Mouse (Mus musculus) MEL-GATA-1-ER (cell line): ENCODE data around the gene Ccdc146.
A peak's percentile ranks its signal among the peaks of the same experiment; 100 is the strongest.

ENCODE experiments used
- DNase-seq: peaks from one replicate; pipeline ENCODE4 v3.0.0-alpha.2; 2012; ENCODE audit warnings: low read depth; ENCODE audit errors: extremely low read depth

The Ccdc146 gene

GRCm38 (mm10) chr5:21264352-21265021, 160.0 kb downstream of the Ccdc146 start:
- no peak for DNase-seq

- DNase-seq: no peak
Measured at GRCm38 (mm10) chr5:21263202-21264055, 161.0 kb downstream of the Ccdc146 start.

DNA sequence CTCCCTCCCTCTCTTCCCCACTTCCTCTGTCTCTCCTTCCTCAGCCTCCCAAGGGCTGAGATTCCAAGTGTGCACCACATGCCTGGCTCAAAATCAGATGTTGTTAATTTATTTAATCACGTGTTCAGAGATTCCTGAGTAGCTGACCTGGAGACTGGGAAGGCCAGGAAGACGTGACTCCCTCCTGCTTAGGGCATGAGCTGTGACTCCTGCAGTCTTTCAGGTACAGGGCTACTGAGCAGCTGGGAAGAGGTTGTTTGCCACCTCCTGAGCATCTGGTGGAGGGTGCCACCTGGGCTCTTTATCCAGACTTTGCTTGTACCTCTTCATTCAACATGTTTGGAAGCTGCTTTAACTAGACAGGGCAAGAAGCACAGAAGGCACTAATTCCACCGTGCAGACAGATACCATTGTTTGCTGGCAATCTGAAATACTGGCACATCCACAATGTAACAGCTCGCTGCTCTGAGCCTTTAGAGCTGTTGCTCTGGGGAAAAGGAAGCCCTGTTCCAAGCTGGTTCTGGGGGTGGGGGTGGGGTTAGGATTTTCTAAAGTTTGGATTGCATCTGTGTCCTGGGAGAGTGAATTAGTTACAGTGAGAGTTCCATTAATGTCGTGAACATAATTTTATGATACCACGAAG, 163.2 kb downstream of the Ccdc146 start:
- no peak for DNase-seq

DNA sequence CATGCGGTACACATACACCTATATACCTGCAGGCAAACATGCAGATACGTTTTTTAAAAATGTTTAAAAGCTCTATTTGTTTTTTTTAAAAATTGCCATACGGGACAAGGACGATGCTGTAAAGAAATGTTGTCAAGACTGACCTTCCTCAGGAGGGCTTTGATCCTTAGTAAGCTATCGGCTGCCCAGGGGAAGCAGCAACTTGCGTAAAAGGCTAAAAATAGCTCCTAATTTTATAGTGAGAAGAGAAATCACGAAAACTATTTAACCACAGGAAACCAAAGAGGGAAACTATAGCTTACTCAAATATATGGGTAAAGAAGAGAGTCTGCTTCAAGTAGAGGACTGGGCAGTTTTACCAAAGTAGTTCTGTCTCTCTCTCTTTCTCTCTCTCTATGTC, 163.7 kb downstream of the Ccdc146 start:
- DNase-seq: no peak

- DNase-seq: no peak
Measured at GRCm38 (mm10) chr5:21257806-21258205, 166.7 kb downstream of the Ccdc146 start.

DNA sequence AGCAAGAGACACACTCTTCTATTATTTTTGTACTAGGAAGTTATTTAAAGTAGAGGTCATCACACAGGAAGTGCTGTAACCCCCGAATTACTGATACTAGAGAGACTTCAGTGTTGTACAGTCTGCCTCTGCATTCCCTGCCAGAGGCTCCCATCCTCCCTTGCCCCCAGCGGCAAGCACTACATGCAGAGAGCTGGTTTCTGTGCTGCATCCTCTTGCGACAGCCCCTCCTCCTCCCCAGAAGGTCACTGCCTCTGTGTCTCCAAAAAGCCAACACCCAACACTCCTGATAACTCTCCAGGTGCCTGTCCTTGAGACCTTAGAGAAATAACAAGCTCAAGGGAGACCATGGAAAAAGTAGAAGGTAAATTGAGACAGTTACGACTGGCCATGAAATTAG, 167.4 kb downstream of the Ccdc146 start:
- DNase-seq: no peak

GRCm38 (mm10) chr5:21255551-21256132, 168.8 kb downstream of the Ccdc146 start:
- peak; percentile 90 for DNase-seq

DNA sequence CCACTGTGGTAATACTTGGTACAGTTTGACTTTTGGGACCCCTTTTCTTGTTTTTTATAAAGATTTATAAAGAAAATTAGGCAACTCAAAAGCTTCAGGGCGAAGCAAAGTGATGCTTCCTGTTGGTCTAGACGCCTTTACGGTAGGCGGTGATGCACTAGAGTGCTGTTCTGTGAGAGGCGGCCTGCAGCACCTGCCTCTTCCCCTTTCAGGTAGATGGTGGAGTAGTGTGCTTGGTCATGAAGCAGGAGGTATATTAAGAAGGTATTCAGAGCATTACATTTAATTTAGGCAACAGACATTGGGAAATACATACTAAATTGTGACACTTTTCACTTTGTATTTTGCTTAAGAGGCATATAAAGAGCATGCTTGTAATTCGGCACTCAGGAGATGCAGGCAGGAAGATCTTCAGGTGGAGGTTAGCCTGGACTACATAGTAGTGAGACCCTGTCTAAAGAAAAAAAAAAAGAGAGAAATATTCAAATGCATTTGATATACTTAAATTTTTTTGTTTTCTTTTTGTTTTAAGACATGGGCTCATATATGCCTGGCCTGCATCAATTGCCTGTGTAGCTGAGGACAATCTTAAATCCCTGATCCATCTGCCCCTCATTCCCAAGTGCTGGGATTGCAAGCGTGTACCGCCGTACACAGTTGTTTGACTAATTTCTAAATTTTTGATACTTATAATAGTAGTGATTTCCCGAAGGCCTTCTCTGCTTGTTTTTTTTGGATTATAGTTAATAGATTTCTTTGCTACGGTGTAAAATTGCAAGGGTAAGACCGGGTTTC, 169.5 kb downstream of the Ccdc146 start:
- no peak for DNase-seq

DNA sequence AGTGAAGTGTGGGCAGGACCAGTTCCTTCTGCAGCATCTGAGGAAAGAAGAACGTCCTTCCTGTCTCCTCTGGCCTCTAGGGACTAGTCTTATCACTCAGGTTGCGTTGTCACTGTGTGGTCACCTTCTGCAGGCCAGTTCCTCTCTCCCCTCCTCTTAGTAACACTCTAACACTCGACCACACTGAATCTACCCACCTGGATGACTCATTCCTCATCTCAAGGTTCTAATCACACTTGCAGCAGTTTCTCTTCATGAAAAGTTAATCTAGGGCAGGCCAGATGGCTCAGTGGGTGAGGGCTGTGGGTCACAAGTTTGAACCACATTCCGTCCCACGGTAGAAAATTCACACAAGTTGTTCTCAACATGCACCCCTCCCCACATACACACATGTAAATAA, 175.6 kb downstream of the Ccdc146 start:
- DNase-seq: no peak

- no peak for DNase-seq
Measured at GRCm38 (mm10) chr5:21247916-21248315, 176.6 kb downstream of the Ccdc146 start.

DNA sequence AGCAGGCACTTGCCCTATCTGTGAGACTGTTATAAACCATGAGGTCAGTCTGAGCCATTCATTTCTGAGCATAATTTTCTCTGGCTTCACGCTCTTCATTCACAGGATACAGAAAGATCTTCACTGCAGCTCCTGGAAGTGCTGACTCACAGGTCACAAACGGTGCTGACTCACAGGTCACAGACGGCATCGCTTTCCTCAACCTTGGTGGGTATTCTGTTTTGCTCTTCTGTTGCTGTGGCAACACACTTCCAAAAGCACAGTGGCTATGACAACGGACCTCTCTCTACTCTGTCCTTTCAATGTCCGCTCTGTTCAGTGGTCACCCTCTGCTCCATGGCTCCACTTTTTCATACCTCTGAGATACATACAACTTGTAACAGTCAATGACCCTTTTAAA, 177.7 kb downstream of the Ccdc146 start:
- DNase-seq: no peak

GRCm38 (mm10) chr5:21245241-21245640, 179.2 kb downstream of the Ccdc146 start:
- DNase-seq: no peak

DNA sequence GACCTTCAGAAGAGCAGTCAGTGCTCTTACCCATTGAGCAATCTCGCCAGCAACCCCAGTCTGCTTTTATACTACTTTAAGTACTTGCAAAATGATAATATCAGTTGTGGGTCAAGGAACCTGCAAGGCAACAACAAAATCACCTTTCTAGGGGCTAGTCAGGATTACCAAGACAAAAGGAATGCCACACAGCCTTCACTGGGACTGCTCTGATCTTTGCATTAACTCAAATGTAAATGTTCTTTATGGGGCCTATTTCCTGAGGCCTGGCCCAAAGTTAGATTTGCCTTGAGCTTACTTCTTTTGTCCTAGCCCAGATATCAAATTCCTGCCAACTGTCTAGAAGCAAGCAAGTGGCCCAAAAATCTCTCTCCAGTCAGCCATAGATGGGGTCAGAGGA, 179.9 kb downstream of the Ccdc146 start:
- no peak for DNase-seq
